Mouse (Mus musculus) hindbrain, embryonic 16.5 days (tissue): ENCODE results near the gene Nt5c1a. TPM values are rescaled to one million over a fixed set of nuclear protein-coding genes. Genes with fewer than 3 reads are reported as not detected.
A peak's percentile ranks its signal among the peaks of the same experiment; 100 is the strongest.

Experiments used
- ATAC-seq: fragments of 200-750 bp; cut with Nextera tagmentation; 2 replicates; pipeline ENCODE4 v1.8.0; 2017; ENCODE audit warnings: moderate TSS enrichment, moderate library complexity
- H3K27ac ChIP-seq: fragments of 300-500 bp; sonication (generic); 2 replicates; pipeline ENCODE4 v1.5.1; 2014; ENCODE audit warnings: low read depth, mild to moderate bottlenecking, control low read depth, low read length, moderate library complexity
- H3K27me3 ChIP-seq: fragments of 300-500 bp; sonication (generic); replicated peaks from 2 replicates; pipeline ENCODE4 v1.6.1; 2014; ENCODE audit warnings: low read length; ENCODE audit not compliant: control insufficient read depth, insufficient read depth
- H3K36me3 ChIP-seq: fragments of 300-500 bp; sonication (generic); 2 replicates; pipeline ENCODE4 v1.6.1; 2014; ENCODE audit warnings: mild to moderate bottlenecking, low read length, moderate library complexity, mixed read lengths; ENCODE audit not compliant: control insufficient read depth, insufficient read depth
- H3K4me1 ChIP-seq: fragments of 300-500 bp; sonication (generic); 2 replicates; pipeline ENCODE4 v1.6.1; 2014; ENCODE audit warnings: low read depth, low read length; ENCODE audit not compliant: control insufficient read depth, insufficient read depth
- H3K4me2 ChIP-seq: fragments of 300-500 bp; sonication (generic); 2 replicates; pipeline ENCODE4 v1.6.1; 2014; ENCODE audit warnings: mild to moderate bottlenecking, low read length, control low read depth, moderate library complexity
- H3K4me3 ChIP-seq: fragments of 300-500 bp; sonication (generic); 2 replicates; pipeline ENCODE4 v1.5.1; 2014; ENCODE audit warnings: mild to moderate bottlenecking, low read length, control low read depth, moderate library complexity
- H3K9ac ChIP-seq: fragments of 300-500 bp; sonication (generic); 2 replicates; pipeline ENCODE4 v1.6.1; 2014; ENCODE audit warnings: low read depth, mild to moderate bottlenecking, control low read depth, low read length, moderate library complexity
- H3K9me3 ChIP-seq: fragments of 300-500 bp; sonication (generic); 2 replicates; pipeline ENCODE4 v1.6.1; 2014; ENCODE audit warnings: mild to moderate bottlenecking, low read length, moderate library complexity; ENCODE audit not compliant: control insufficient read depth
- WGBS: fragments of 180-500 bp; shearing (Covaris S2); extraction: QIAGEN DNeasy Blood & Tissue Kit; methylation state at CpG from one replicate; pipeline ENCODE4 v1.1.7; 2014; 5-methylcytosine and 5-hydroxymethylcytosine counted together
- polyA plus RNA-seq: library from polyadenylated mRNA; unstranded; fragments of >200 nt; fragmentation: Nextera tagmentation; extraction: Ambion mirVana; gene quantifications from 2 replicates; pipeline ENCODE4 v1.2.1, GENCODE M21; 2015

Gene Nt5c1a
- polyA plus RNA-seq, 1 experiment from 2014 or later = 0.16 TPM

- WGBS = 58% methylated on average over 9 of the region's 9 CpGs
- H3K4me3 ChIP-seq = no peak overlapping the region
- H3K4me1 ChIP-seq = peaks cover 11% of the 10 kb centered on the region
- H3K27ac ChIP-seq = no peak overlapping the region
- H3K4me2 ChIP-seq = no peak overlapping the region
- no peaks in the 10 kb centered on the region for H3K9me3 ChIP-seq
- H3K9ac ChIP-seq = no peak overlapping the region
- peaks cover 30% of the 10 kb centered on the region for H3K27me3 ChIP-seq
- no peaks in the 10 kb centered on the region for H3K36me3 ChIP-seq
- ATAC-seq = no peak
Measured at GRCm38 (mm10) chr4:123235835-123236430, 34.6 kb downstream of the Nt5c1a start.

GRCm38 (mm10) chr4:123236431-123237031 lies 35.2 kb downstream of the Nt5c1a start:
- Histone ChIP-seq H3K4me3 (no peak overlapping the region), H3K36me3 (no peaks in the 10 kb centered on the region), H3K9me3 (no peaks in the 10 kb centered on the region), H3K4me2 (no peak overlapping the region), H3K4me1 (peaks cover 11% of the 10 kb centered on the region), H3K27me3 (peaks cover 30% of the 10 kb centered on the region), H3K9ac (no peak overlapping the region), H3K27ac (no peak overlapping the region)
- 83% methylated on average over 13 of the region's 13 CpGs for WGBS
- ATAC-seq = no peak

- Histone ChIP-seq H3K9me3 (no peaks in the 10 kb centered on the region), H3K4me3 (no peak overlapping the region), H3K36me3 (no peaks in the 10 kb centered on the region), H3K9ac (no peak overlapping the region), H3K4me2 (no peak overlapping the region), H3K4me1 (peaks cover 11% of the 10 kb centered on the region), H3K27ac (no peak overlapping the region), H3K27me3 (peaks cover 30% of the 10 kb centered on the region)
- WGBS = 72% methylated on average over 6 of the region's 6 CpGs
- ATAC-seq = no peak
Measured at GRCm38 (mm10) chr4:123237386-123238266, 36.3 kb downstream of the Nt5c1a start.

GRCm38 (mm10) chr4:123239361-123240203 lies 38.3 kb downstream of the Nt5c1a start:
- Histone ChIP-seq H3K9me3 (no peaks in the 10 kb centered on the region), H3K27ac (no peak overlapping the region), H3K9ac (peak overlapping the region; percentile 57), H3K27me3 (peaks cover 12% of the 10 kb centered on the region), H3K36me3 (no peaks in the 10 kb centered on the region), H3K4me3 (peak overlapping the region; percentile 28), H3K4me1 (peaks cover 4% of the 10 kb centered on the region; the same call in 1 of the 2 replicates), H3K4me2 (peak overlapping the region; percentile 51)
- WGBS = 4% methylated on average over 47 of the region's 58 CpGs
- peak; percentile 42 for ATAC-seq

GRCm38 (mm10) chr4:123246221-123246620 lies 44.9 kb downstream of the Nt5c1a start:
- no peak overlapping the region for H3K4me2 ChIP-seq
- H3K9ac ChIP-seq = no peak overlapping the region
- no peaks in the 10 kb centered on the region for H3K4me1 ChIP-seq
- no peak overlapping the region for H3K27ac ChIP-seq
- WGBS = 83% methylated on average over 7 of the region's 7 CpGs
- no peak overlapping the region for H3K4me3 ChIP-seq
- ATAC-seq = no peak
- H3K9me3 ChIP-seq = no peaks in the 10 kb centered on the region
- no peaks in the 10 kb centered on the region for H3K36me3 ChIP-seq
- H3K27me3 ChIP-seq = no peaks in the 10 kb centered on the region; the same call in 1 of the 2 replicates

GRCm38 (mm10) chr4:123246651-123247050 lies 45.3 kb downstream of the Nt5c1a start:
- no peak for ATAC-seq
- no peaks in the 10 kb centered on the region for H3K4me1 ChIP-seq
- 92% methylated on average over 5 of the region's 5 CpGs for WGBS
- H3K27ac ChIP-seq = no peak overlapping the region
- no peaks in the 10 kb centered on the region for H3K9me3 ChIP-seq
- no peaks in the 10 kb centered on the region; the same call in 1 of the 2 replicates for H3K27me3 ChIP-seq
- H3K9ac ChIP-seq = no peak overlapping the region
- H3K4me2 ChIP-seq = no peak overlapping the region
- no peaks in the 10 kb centered on the region for H3K36me3 ChIP-seq
- H3K4me3 ChIP-seq = no peak overlapping the region

GRCm38 (mm10) chr4:123247147-123247880 lies 46.0 kb downstream of the Nt5c1a start:
- 67% methylated on average over 7 of the region's 7 CpGs for WGBS
- Histone ChIP-seq H3K9ac (no peak overlapping the region), H3K4me2 (no peak overlapping the region), H3K4me1 (no peaks in the 10 kb centered on the region), H3K27me3 (no peaks in the 10 kb centered on the region; the same call in 1 of the 2 replicates), H3K36me3 (no peaks in the 10 kb centered on the region), H3K4me3 (no peak overlapping the region), H3K27ac (no peak overlapping the region), H3K9me3 (no peaks in the 10 kb centered on the region)
- ATAC-seq = no peak

- Histone ChIP-seq H3K9ac (no peak overlapping the region), H3K9me3 (no peaks in the 10 kb centered on the region), H3K4me3 (no peak overlapping the region), H3K4me1 (peaks cover 4% of the 10 kb centered on the region), H3K4me2 (no peak overlapping the region), H3K36me3 (no peaks in the 10 kb centered on the region), H3K27me3 (no peaks in the 10 kb centered on the region), H3K27ac (peak overlapping the region; percentile 33; the same call in 1 of the 2 replicates)
- peak; percentile 80 for ATAC-seq
- 63% methylated on average over 7 of the region's 7 CpGs for WGBS
Measured at GRCm38 (mm10) chr4:123248971-123249567, 47.8 kb downstream of the Nt5c1a start.
